Mouse (Mus musculus): Measurements from ENCODE around the gene Rgs12. TPM values are rescaled to one million over a fixed set of nuclear protein-coding genes. Genes with fewer than 3 reads are reported as not detected.

Gene Rgs12
- total RNA-seq, 2 experiments from 2014 or later: 2.1 to 2.3 TPM

GRCm38 (mm10) chr5:34980099-34980498 lies 30.9 kb downstream of the Rgs12 start:
- no peak for DNase-seq (ENCODE audit: low spot score)

- no peak for DNase-seq (ENCODE audit: low spot score)
Observed at GRCm38 (mm10) chr5:34981734-34982133, 32.5 kb downstream of the Rgs12 start.

DNA sequence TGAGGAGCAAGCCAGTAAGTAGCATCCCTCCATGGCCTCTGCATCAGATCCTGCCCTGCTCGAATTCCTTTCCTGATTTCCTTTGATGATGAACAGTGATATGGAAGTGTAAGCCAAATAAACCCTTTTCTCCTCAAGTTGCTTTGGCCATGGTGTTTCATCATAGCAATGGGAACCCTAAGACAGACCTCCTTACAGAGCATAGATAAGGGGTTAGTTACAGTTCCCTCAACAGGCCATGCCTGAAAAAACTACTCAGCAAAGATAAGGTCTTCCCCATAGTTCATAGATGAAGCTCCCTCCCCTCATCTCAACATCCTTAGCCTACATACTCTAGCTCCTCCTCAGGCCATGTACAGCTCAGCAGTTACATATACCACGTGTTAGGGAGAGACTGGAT lies 35.7 kb downstream of the Rgs12 start:
- DNase-seq (ENCODE audit: low spot score): no peak

GRCm38 (mm10) chr5:34985867-34986266 lies 36.6 kb downstream of the Rgs12 start:
- DNase-seq (ENCODE audit: low spot score): peak; percentile 78

DNA sequence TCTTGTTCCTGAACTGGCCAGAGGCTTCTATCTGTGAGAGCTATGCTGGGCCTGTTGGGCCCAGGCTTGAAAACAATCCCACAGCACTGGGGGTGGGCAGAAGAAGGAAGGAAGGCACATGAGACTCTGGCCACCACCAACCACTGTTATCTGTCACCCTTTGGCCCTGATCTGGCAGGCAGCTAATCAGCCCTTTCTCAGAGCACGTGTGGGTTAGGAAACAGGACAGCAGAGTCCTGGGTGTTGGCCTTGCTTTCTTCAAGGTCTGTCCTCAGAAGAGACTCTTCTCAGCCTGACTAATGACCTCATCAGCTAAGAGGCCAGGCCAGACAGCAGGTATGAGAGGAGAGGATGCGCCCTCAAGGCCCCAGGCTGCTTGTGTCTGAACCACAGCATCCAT lies 38.2 kb downstream of the Rgs12 start:
- DNase-seq (ENCODE audit: low spot score): no peak

GRCm38 (mm10) chr5:34988690-34989089 lies 39.4 kb downstream of the Rgs12 start:
- DNase-seq (ENCODE audit: low spot score): no peak

DNA sequence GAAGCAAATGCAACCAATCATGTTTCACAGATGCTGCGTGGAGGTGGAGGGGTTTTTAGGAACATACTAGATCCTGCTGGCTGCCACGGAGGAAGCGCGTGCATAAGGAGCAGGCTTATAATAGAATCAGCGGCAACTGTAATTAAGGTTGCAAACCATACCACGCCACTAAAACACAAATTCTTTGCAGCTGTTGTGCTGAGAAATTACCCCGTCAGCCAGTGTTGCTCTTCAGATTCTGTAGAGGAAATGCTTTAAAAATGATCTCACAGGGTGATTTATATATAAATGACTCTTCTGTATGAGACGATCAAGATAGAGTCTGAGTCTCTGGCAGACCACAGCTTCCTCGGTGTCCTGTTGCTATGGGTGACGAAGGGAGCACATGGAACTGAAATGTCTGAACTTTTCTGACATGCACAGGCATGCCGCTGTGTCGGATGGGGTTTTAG lies 40.1 kb downstream of the Rgs12 start:
- no peak for DNase-seq (ENCODE audit: low spot score)

DNA sequence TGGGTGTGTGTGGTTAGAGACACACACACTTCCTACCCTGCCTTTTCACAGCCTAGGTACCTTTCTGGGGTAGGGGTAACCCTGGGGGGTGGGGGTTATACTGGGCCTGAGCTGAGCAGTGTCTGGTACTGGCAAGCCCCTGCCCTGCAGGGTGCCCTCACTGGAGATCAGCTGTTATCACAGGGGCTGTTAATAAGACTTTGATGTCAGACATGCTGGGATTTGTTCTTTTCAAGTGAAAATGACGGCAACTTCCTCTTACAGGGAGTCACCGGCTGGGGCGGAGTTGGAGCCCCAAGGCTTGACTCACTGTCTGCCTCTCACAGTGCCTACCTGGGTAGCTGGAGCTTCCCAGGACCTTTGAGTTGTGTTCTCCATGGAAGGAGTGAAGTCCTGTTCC lies 49.5 kb downstream of the Rgs12 start:
- no peak for DNase-seq (ENCODE audit: low spot score)

DNA sequence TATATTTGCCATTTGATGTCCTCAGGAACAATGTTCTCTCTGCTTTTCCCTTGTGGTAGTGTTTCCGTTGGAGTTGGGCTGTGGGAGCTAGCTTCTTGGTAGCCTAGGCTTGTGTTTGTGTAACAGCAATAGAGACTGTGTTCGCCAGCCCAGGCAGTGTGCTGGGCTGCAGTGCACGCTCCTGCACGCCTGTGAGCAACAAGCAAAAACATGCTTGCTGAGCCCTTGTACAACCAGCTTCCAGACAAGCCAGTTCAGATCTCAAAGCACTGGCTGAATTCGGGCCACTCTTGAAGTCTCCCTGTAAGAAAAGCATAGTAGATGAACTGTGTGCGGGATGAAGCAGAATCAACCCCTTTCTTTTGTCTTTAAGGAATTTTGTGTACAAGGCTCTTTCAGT lies 50.0 kb downstream of the Rgs12 start:
- no peak for DNase-seq (ENCODE audit: low spot score)

DNA sequence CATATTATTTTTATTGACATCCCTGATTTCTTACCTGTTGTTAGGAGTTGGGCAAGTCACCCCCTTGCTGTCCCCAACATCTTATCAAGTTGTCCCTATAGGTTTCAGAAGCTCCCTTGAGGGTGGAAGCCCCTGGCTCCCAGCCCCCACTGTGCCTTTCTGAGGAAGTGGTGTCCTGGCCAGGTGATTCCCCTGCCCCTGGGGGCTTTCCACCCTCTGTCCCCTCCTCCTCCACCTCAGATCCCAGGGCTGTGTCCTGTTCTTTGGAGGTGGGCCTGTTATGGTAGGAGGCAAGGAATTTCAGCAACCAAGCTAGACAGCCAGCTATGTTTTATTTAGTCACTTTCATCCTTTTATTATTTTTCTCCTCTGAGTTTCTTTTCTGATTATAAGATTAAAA lies 51.1 kb downstream of the Rgs12 start:
- DNase-seq (ENCODE audit: low spot score): no peak

DNA sequence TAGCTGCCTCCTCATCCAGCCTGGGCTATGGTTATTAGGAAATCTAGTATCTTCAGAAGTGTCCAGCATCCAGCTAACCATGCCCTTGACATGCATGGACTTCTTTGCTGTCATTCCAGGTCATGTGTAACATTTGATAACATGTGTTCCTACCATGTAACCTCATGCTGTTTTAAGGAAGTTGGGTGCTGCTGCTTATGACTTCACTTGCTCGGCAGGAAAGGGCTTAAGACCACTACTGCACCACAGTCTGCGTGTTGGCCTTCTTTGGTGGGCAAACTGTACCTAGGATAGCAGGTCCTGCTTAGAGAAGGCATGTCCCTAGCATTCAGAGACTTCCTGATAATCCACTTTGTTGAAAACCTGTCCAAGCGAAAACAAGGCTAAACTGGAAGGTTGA lies 51.9 kb downstream of the Rgs12 start:
- no peak for DNase-seq (ENCODE audit: low spot score)

GRCm38 (mm10) chr5:35003611-35004162 lies 54.4 kb downstream of the Rgs12 start:
- DNase-seq (ENCODE audit: low spot score): no peak

- no peak for DNase-seq (ENCODE audit: low spot score)
Observed at GRCm38 (mm10) chr5:35004769-35005168, 55.5 kb downstream of the Rgs12 start.

DNA sequence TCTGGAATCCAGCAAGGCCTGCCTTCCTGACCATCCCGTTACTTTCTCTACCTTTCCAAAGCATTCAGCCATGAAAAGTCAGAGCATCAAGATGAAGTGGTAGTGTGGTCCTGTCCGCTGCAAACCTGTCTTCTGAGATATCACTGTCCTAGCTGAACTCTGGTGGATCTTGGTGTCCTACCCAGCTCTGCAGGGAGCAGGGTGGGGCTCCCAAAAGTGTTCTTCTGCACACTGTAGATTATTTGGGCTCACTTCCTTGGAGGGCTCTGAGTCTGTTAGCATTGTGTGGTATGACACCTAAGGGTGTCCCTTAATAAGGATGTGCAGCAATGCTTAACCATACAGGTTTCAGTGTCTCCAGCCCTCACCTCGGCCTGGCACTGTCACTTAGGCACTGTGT lies 56.4 kb downstream of the Rgs12 start:
- no peak for DNase-seq (ENCODE audit: low spot score)

DNA sequence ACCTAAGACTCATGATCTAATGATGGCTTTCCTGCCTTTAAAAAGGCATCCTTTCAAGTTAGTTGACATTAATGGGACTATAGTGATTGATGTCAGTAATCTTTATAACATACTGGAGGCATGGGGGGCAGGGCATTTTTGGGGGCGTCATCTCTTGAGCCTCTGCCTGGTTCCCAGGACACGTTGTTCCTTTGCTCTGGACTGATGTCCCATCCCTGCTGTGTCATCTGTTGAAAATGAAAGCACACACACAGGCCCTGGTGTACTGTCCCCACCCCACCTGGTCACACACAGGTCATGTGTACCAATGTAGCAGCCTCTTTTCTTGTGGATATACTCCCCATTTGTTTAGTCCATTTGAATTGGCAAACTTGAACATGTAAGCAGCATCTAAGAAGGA lies 57.4 kb downstream of the Rgs12 start:
- no peak for DNase-seq (ENCODE audit: low spot score)

- no peak for DNase-seq (ENCODE audit: low spot score)
Observed at GRCm38 (mm10) chr5:35009163-35009562, 59.9 kb downstream of the Rgs12 start.

- no peak for DNase-seq (ENCODE audit: low spot score)
Observed at GRCm38 (mm10) chr5:35010656-35011055, 61.4 kb downstream of the Rgs12 start.

GRCm38 (mm10) chr5:35011156-35011923 lies 62.1 kb downstream of the Rgs12 start:
- no peak for DNase-seq (ENCODE audit: low spot score)

DNA sequence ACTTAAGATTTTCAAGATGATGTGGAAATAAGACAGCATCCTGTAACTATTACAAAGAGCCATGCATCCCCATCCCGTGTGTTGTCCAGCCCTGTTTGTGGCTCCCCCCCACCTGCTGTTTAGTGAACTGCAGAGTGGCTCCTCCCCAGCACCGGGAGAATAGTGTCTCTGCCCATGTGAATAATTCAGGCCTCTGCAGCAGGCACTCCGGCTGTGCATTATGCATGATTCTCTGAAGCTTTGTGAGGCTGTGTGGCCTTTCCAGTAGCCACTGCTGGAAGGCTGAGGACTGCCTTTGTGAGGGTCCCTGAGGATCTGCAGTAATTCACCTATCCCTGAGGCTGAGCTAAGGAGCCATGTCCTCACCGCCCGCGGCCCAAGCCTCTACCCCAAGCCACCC lies 64.8 kb downstream of the Rgs12 start:
- DNase-seq (ENCODE audit: low spot score): no peak

GRCm38 (mm10) chr5:35019673-35020300 lies 70.5 kb downstream of the Rgs12 start:
- DNase-seq (ENCODE audit: low spot score): no peak

DNA sequence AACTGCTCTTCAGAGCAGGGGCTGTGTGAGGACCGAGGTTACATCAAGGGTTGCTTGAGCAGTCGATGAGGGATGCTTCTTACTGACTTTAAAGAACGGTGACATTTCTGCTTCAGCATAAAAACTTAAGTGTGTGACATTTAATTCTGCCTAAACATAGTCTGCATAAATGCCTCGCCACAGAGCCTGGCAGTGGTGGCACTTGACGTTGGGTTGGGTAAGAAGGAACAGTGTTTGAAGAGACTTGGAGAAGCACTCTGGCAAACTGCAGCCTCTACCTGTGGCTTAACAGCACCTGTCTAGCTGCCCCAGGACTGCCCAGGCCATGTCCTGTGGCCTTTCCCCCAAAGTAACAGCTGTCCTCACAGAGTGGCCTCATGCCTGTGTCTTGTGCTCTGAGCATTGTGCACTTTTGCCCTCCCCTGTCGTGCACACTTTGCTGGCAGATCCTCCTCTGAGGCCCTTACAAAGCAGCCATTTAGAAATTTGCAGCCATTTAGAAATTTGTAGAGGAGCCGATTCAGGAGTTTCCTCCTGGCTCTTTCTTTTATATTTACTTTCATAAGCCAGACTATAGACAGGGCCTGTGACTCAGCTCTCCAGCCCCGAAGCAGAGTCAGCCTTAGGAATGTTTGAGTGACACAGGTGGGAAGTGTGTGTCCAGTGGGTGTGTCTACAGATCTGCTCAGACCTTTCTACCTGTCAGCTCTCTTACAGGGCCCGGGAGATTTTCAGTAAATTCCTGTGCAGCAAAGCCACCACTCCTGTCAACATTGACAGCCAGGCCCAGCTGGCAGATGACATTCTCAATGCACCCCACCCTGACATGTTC lies 71.4 kb downstream of the Rgs12 start:
- no peak for DNase-seq (ENCODE audit: low spot score)

DNA sequence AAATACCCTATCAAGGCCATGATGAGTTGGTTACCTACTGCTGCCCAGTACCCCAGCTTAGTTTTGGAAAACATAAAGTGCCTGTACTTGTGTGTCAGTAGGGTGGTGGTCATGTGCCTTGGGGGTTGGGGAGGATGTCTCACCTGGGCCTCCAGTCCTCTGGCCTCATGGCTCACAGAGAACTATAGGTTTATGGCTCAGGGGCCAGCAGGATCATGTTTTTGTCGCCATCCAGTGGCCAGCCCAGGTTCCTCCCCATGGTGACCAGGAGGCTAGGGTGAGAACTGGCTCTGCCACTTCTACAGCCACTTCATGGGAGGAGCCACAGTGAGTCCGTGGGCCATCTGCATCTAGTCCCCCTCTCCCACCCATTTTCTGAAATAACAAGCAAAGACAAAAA lies 75.7 kb downstream of the Rgs12 start:
- DNase-seq (ENCODE audit: low spot score): peak; percentile 45

All from gastrocnemius, adult 18-20 months (tissue).